ENCODE assay signal across 11 mouse cellular contexts in genomic region chr16:94311416-94311815, GRCm38 (mm10). TPM values are rescaled to one million over a fixed set of nuclear protein-coding genes. Genes with fewer than 3 reads are reported as not detected.
DNase-seq lines count a peak whose midpoint lies in the region; ATAC-seq lines count a peak whose summit lies in the region.
"Had no signal": no experiment of that assay in that cellular context is flagged by ENCODE, and none has a peak within 500 bp of the region (broad histone marks: within the 10 kb centered on the region; RNA-seq: fewer than 3 reads in every experiment).

No protein-coding gene starts in this region.

- no peak overlapping the region for H3K27ac ChIP-seq in heart, embryonic 13.5 days (replicated peaks)
- peak overlapping the region; percentile 100; the same call in 1 of the 2 replicates for H3K27ac ChIP-seq in forebrain, embryonic 15.5 days (replicated peaks)
- peak overlapping the region; percentile 99 for H3K27ac ChIP-seq in midbrain, embryonic 14.5 days (replicated peaks; ENCODE audit: low read depth, low read length)
- H3K27ac ChIP-seq: limb, embryonic 15.5 days had no signal

- peaks cover 19% of the 10 kb centered on the region for H3K4me1 ChIP-seq in heart, embryonic 13.5 days
- H3K4me1 ChIP-seq in forebrain, embryonic 15.5 days = peaks cover 28% of the 10 kb centered on the region
- peaks cover 15% of the 10 kb centered on the region; the same call in 1 of the 2 replicates for H3K4me1 ChIP-seq in midbrain, embryonic 14.5 days (ENCODE audit: control insufficient read depth, insufficient read depth, low read length)

- no peak overlapping the region for H3K4me3 ChIP-seq in heart, embryonic 13.5 days
- no peak overlapping the region for H3K4me3 ChIP-seq in forebrain, embryonic 15.5 days
- H3K4me3 ChIP-seq in midbrain, embryonic 14.5 days (replicated peaks; ENCODE audit: low read depth, low read length) = no peak overlapping the region

- no peak for ATAC-seq in heart, embryonic 13.5 days (ENCODE audit: extremely low read depth, insufficient number of reproducible peaks, low FRiP score, low TSS enrichment)
- no peak for ATAC-seq in forebrain, embryonic 15.5 days (replicated peaks)
- no peak for ATAC-seq in midbrain, embryonic 14.5 days (ENCODE audit: low FRiP score, low TSS enrichment)

- H3K27me3 ChIP-seq in heart, embryonic 13.5 days (replicated peaks) = no peaks in the 10 kb centered on the region
- no peaks in the 10 kb centered on the region for H3K27me3 ChIP-seq in forebrain, embryonic 15.5 days
- H3K27me3 ChIP-seq in midbrain, embryonic 14.5 days (ENCODE audit: control insufficient read depth, insufficient read depth, low read length) = no peaks in the 10 kb centered on the region
- H3K27me3 ChIP-seq: limb, embryonic 15.5 days had no signal

- H3K9me3 ChIP-seq in heart, embryonic 13.5 days = no peaks in the 10 kb centered on the region
- no peaks in the 10 kb centered on the region for H3K9me3 ChIP-seq in forebrain, embryonic 15.5 days
- no peaks in the 10 kb centered on the region for H3K9me3 ChIP-seq in midbrain, embryonic 14.5 days (ENCODE audit: control insufficient read depth, low read length)
- H3K9me3 ChIP-seq: limb, embryonic 15.5 days had no signal

- H3K4me2 ChIP-seq in heart, embryonic 13.5 days = peak overlapping the region; percentile 72
- H3K4me2 ChIP-seq in forebrain, embryonic 15.5 days (replicated peaks) = peak overlapping the region; percentile 60; the same call in 1 of the 2 replicates
- H3K4me2 ChIP-seq in midbrain, embryonic 14.5 days (ENCODE audit: low read length) = peak overlapping the region; percentile 73

- no peaks in the 10 kb centered on the region for H3K36me3 ChIP-seq in heart, embryonic 13.5 days
- H3K36me3 ChIP-seq in forebrain, embryonic 15.5 days = no peaks in the 10 kb centered on the region
- H3K36me3 ChIP-seq in midbrain, embryonic 14.5 days (ENCODE audit: control insufficient read depth, insufficient read depth, low read length) = no peaks in the 10 kb centered on the region
- H3K36me3 ChIP-seq: limb, embryonic 15.5 days had no signal

- 67% methylated on average over 1 of the region's 1 CpGs for WGBS in heart, embryonic 13.5 days
- WGBS in forebrain, embryonic 15.5 days = 83% methylated on average over 1 of the region's 1 CpGs
- WGBS in midbrain, embryonic 14.5 days = 68% methylated on average over 1 of the region's 1 CpGs

- intact Hi-C loops in heart, postnatal 25 days (cut with DNase I) = loop anchor here (5.0 kb wide), 2 partner anchors 56 to 256 kb away; no protein-coding TSS in a partner anchor

- no peak for DNase-seq in heart, postnatal 25 days (ENCODE audit: low spot score)
- DNase-seq in adipocyte (ENCODE audit: low spot score) = peak; percentile 59
- DNase-seq in midbrain, embryonic 14.5 days = no peak
- DNase-seq in spleen, adult 12 weeks (ENCODE audit: low spot score) = no peak
- DNase-seq in layer of hippocampus, postnatal 25 days (ENCODE audit: extremely low spot score in 1 of 2, low spot score in 1 of 2) = no peak
- DNase-seq in thymus, postnatal 4 days = no peak
- DNase-seq: cerebellum, postnatal 10 days; kidney, adult 11 months had no signal

- 0 out of 2 replicates have a peak overlapping the region, but pooled peaks have one; percentile 88 for H3K9ac ChIP-seq in heart, embryonic 13.5 days
- no peak overlapping the region for H3K9ac ChIP-seq in forebrain, embryonic 15.5 days (replicated peaks)
- peak overlapping the region; percentile 91; the same call in 1 of the 2 replicates for H3K9ac ChIP-seq in midbrain, embryonic 14.5 days (replicated peaks; ENCODE audit: low read length)
- H3K9ac ChIP-seq: limb, embryonic 15.5 days had no signal

RNA-seq across cellular contexts. Expression of gene Hlcs, which starts 2.0 kb away (rescaled TPM):
- polyA plus RNA-seq in heart, embryonic 13.5 days (2015; fragmentation: Nextera tagmentation; extraction: Ambion mirVana) = 7.6 and 8.0 TPM in 2 replicates
- 1 to 10 TPM; 5.0 to 5.7 TPM for total RNA-seq in heart, postnatal 25 days (2021)
- polyA plus RNA-seq in forebrain, embryonic 15.5 days (2015; fragmentation: Nextera tagmentation; extraction: Ambion mirVana) = 7.7 and 8.7 TPM in 2 replicates
- polyA plus RNA-seq in midbrain, embryonic 14.5 days (2014; fragmentation: Nextera tagmentation; extraction: Ambion mirVana) = 6.6 and 7.2 TPM in 2 replicates
- 10 to 100 TPM; 12.4 to 13.7 TPM for total RNA-seq in layer of hippocampus, postnatal 25 days (2021)

RNA-seq across cellular contexts. Expression of gene Ripply3, which starts 16.8 kb away (rescaled TPM):
- 5.0 and 6.0 TPM in 2 replicates for polyA plus RNA-seq in heart, embryonic 13.5 days (2015; fragmentation: Nextera tagmentation; extraction: Ambion mirVana)
- total RNA-seq in heart, postnatal 25 days (2021) = 1 to 10 TPM; 3.9 to 4.3 TPM
- 0.91 and 1.3 TPM in 2 replicates for polyA plus RNA-seq in forebrain, embryonic 15.5 days (2015; fragmentation: Nextera tagmentation; extraction: Ambion mirVana)
- 0.70 and 1.2 TPM in 2 replicates for polyA plus RNA-seq in midbrain, embryonic 14.5 days (2014; fragmentation: Nextera tagmentation; extraction: Ambion mirVana)
- total RNA-seq in layer of hippocampus, postnatal 25 days (2021) = under 1 TPM; 0.17 to 0.23 TPM

RNA-seq across cellular contexts. Expression of gene Ttc3, which starts 59.0 kb away (rescaled TPM):
- 158 and 164 TPM in 2 replicates for polyA plus RNA-seq in heart, embryonic 13.5 days (2015; fragmentation: Nextera tagmentation; extraction: Ambion mirVana)
- total RNA-seq in heart, postnatal 25 days (2021) = 10 to 100 TPM; 78.6 to 82.9 TPM
- 783 and 832 TPM in 2 replicates for polyA plus RNA-seq in forebrain, embryonic 15.5 days (2015; fragmentation: Nextera tagmentation; extraction: Ambion mirVana)
- polyA plus RNA-seq in midbrain, embryonic 14.5 days (2014; fragmentation: Nextera tagmentation; extraction: Ambion mirVana) = 1,082 and 1,144 TPM in 2 replicates
- total RNA-seq in layer of hippocampus, postnatal 25 days (2021) = 100 to 1,000 TPM; 750 to 824 TPM
